Mouse (Mus musculus) embryonic facial prominence, embryonic 14.5 days (tissue): ENCODE data around the gene BC003965. TPM values are rescaled to one million over a fixed set of nuclear protein-coding genes. Genes with fewer than 3 reads are reported as not detected.

Experiments
- ATAC-seq: fragments of 200-750 bp; cut with Nextera tagmentation; 2 replicates; pipeline ENCODE4 v1.8.0; 2017; ENCODE audit warnings: low read depth, moderate number of reproducible peaks, moderate TSS enrichment
- DNase-seq: peaks from one replicate; pipeline ENCODE4 v3.0.0-alpha.2; 2015; ENCODE audit warnings: low spot score
- H3K27ac ChIP-seq: fragments of 300-500 bp; sonication (generic); replicated peaks from 2 replicates; pipeline ENCODE4 v1.5.1; 2014; ENCODE audit warnings: low read depth, mild to moderate bottlenecking, low read length, moderate library complexity
- H3K27me3 ChIP-seq: fragments of 300-500 bp; sonication (generic); replicated peaks from 2 replicates; pipeline ENCODE4 v1.6.1; 2014; ENCODE audit warnings: low read length; ENCODE audit not compliant: control insufficient read depth, insufficient read depth
- H3K36me3 ChIP-seq: fragments of 300-500 bp; sonication (generic); 2 replicates; pipeline ENCODE4 v1.6.1; 2014; ENCODE audit warnings: low read length, mixed read lengths; ENCODE audit not compliant: control insufficient read depth, insufficient read depth
- H3K4me1 ChIP-seq: fragments of 300-500 bp; sonication (generic); 2 replicates; pipeline ENCODE4 v1.6.1; 2014; ENCODE audit warnings: antibody characterized with exemption, low read length; ENCODE audit not compliant: control insufficient read depth, insufficient read depth
- H3K4me2 ChIP-seq: fragments of 300-500 bp; sonication (generic); 2 replicates; pipeline ENCODE4 v1.6.1; 2014; ENCODE audit warnings: low read depth, mild to moderate bottlenecking, low read length, moderate library complexity, mixed read lengths
- H3K4me3 ChIP-seq: fragments of 300-500 bp; sonication (generic); 2 replicates; pipeline ENCODE4 v1.5.1; 2014; ENCODE audit warnings: low read depth, mild to moderate bottlenecking, low read length
- H3K9ac ChIP-seq: fragments of 300-500 bp; sonication (generic); 2 replicates; pipeline ENCODE4 v1.6.1; 2014; ENCODE audit warnings: low read depth, mild to moderate bottlenecking, low read length, moderate library complexity, mixed read lengths
- H3K9me3 ChIP-seq: fragments of 300-500 bp; sonication (generic); 2 replicates; pipeline ENCODE4 v1.6.1; 2016; ENCODE audit warnings: low read length; ENCODE audit not compliant: control insufficient read depth
- WGBS: fragments of 180-500 bp; shearing (Covaris S2); extraction: QIAGEN DNeasy Blood & Tissue Kit; methylation state at CpG from one replicate; pipeline ENCODE4 v1.1.7; 2014; 5-methylcytosine and 5-hydroxymethylcytosine counted together
- polyA plus RNA-seq: library from polyadenylated mRNA; unstranded; fragments of >200 nt; fragmentation: Nextera tagmentation; extraction: Ambion mirVana; gene quantifications from 2 replicates; pipeline ENCODE4 v1.2.1, GENCODE M21; 2014

The BC003965 gene
- polyA plus RNA-seq, 1 experiment from 2014 or later: 28.1 TPM

GRCm38 (mm10) chr17:25169706-25170105, 14.6 kb upstream of the BC003965 start:
- Histone ChIP-seq H3K9ac (no peak overlapping the region), H3K27ac (no peak overlapping the region), H3K4me3 (no peak overlapping the region), H3K4me1 (no peaks in the 10 kb centered on the region), H3K9me3 (no peaks in the 10 kb centered on the region), H3K27me3 (no peaks in the 10 kb centered on the region), H3K36me3 (no peaks in the 10 kb centered on the region), H3K4me2 (no peak overlapping the region)
- ATAC-seq (peak; percentile 61; the same call in 1 of the 2 replicates), DNase-seq (peak; percentile 23)
- 94% methylated on average over 2 of the region's 2 CpGs for WGBS

GRCm38 (mm10) chr17:25172558-25172957, 11.8 kb upstream of the BC003965 start:
- Histone ChIP-seq H3K9ac (no peak overlapping the region), H3K4me3 (no peak overlapping the region), H3K4me1 (no peaks in the 10 kb centered on the region), H3K36me3 (no peaks in the 10 kb centered on the region), H3K4me2 (no peak overlapping the region), H3K27ac (no peak overlapping the region), H3K27me3 (no peaks in the 10 kb centered on the region), H3K9me3 (no peaks in the 10 kb centered on the region)
- 84% methylated on average over 3 of the region's 3 CpGs for WGBS
- ATAC-seq: no peak
- no peak for DNase-seq

- Histone ChIP-seq H3K9me3 (no peaks in the 10 kb centered on the region), H3K27me3 (no peaks in the 10 kb centered on the region), H3K36me3 (no peaks in the 10 kb centered on the region), H3K4me2 (no peak within 1 kb of the TSS), H3K27ac (no peak within 1 kb of the TSS), H3K4me1 (no peaks in the 10 kb centered on the region), H3K9ac (no peak within 1 kb of the TSS; the same call in 1 of the 2 replicates), H3K4me3 (no peak within 1 kb of the TSS)
- 52% methylated on average over 9 of the region's 9 CpGs for WGBS
- 0 out of 2 replicates have a peak, but pooled peaks have one; percentile 26 for ATAC-seq
- no peak for DNase-seq
Observed at GRCm38 (mm10) chr17:25175411-25175810, 8.9 kb upstream of the BC003965 start, which contains the start of gene Gm38655. Gm38655 (minus strand) TSS chr17:25175471.

- peak overlapping the region; percentile 100 for H3K4me2 ChIP-seq
- H3K9me3 ChIP-seq: no peaks in the 10 kb centered on the region
- no peak for DNase-seq
- H3K27ac ChIP-seq: no peak overlapping the region
- peaks cover 6% of the 10 kb centered on the region; the same call in 1 of the 2 replicates for H3K36me3 ChIP-seq
- ATAC-seq: no peak
- H3K4me3 ChIP-seq: peak overlapping the region; percentile 97
- peaks cover 6% of the 10 kb centered on the region for H3K4me1 ChIP-seq
- no peaks in the 10 kb centered on the region for H3K27me3 ChIP-seq
- H3K9ac ChIP-seq: no peak overlapping the region
Observed at GRCm38 (mm10) chr17:25183232-25183631, 1.1 kb upstream of the BC003965 start.

GRCm38 (mm10) chr17:25184961-25185360, 607 bp downstream of the BC003965 start:
- H3K9ac ChIP-seq: peak overlapping the region; percentile 88
- H3K4me2 ChIP-seq: peak overlapping the region; percentile 100
- 8% methylated on average over 17 of the region's 17 CpGs for WGBS
- peaks cover 6% of the 10 kb centered on the region; the same call in 1 of the 2 replicates for H3K36me3 ChIP-seq
- no peaks in the 10 kb centered on the region for H3K27me3 ChIP-seq
- H3K4me3 ChIP-seq: peak overlapping the region; percentile 97
- ATAC-seq (peak; percentile 8; the same call in 1 of the 2 replicates), DNase-seq (no peak)
- H3K4me1 ChIP-seq: peaks cover 15% of the 10 kb centered on the region
- H3K9me3 ChIP-seq: no peaks in the 10 kb centered on the region
- H3K27ac ChIP-seq: peak overlapping the region; percentile 96; the same call in 1 of the 2 replicates

- H3K36me3 ChIP-seq: peaks cover 16% of the 10 kb centered on the region; the same call in 1 of the 2 replicates
- no peaks in the 10 kb centered on the region for H3K27me3 ChIP-seq
- ATAC-seq: no peak
- no peak for DNase-seq
- peak overlapping the region; percentile 94 for H3K9ac ChIP-seq
- H3K9me3 ChIP-seq: no peaks in the 10 kb centered on the region
- peaks cover 17% of the 10 kb centered on the region for H3K4me1 ChIP-seq
- peak overlapping the region; percentile 84 for H3K27ac ChIP-seq
- peak overlapping the region; percentile 92 for H3K4me2 ChIP-seq
- 4% methylated on average over 11 of the region's 11 CpGs for WGBS
- H3K4me3 ChIP-seq: peak overlapping the region; percentile 98
Observed at GRCm38 (mm10) chr17:25187784-25188149, 3.4 kb downstream of the BC003965 start.

- peak within 1 kb of the TSS; percentile 84 for H3K27ac ChIP-seq
- H3K9me3 ChIP-seq: no peaks in the 10 kb centered on the region
- peak; percentile 76 for DNase-seq
- H3K36me3 ChIP-seq: peaks cover 16% of the 10 kb centered on the region; the same call in 1 of the 2 replicates
- peaks cover 17% of the 10 kb centered on the region for H3K4me1 ChIP-seq
- peak within 1 kb of the TSS; percentile 94 for H3K9ac ChIP-seq
- H3K4me2 ChIP-seq: peak within 1 kb of the TSS; percentile 92
- peak within 1 kb of the TSS; percentile 98 for H3K4me3 ChIP-seq
- WGBS: 1% methylated on average over 45 of the region's 104 CpGs
- ATAC-seq: peak; percentile 16
- H3K27me3 ChIP-seq: no peaks in the 10 kb centered on the region
Observed at GRCm38 (mm10) chr17:25188150-25189031, 4.0 kb downstream of the BC003965 start, which contains the start of gene Unkl. Unkl (plus strand) TSS chr17:25188397.

- peak overlapping the region; percentile 94 for H3K9ac ChIP-seq
- H3K27me3 ChIP-seq: no peaks in the 10 kb centered on the region
- 0% methylated on average over 8 of the region's 16 CpGs for WGBS
- peaks cover 17% of the 10 kb centered on the region for H3K4me1 ChIP-seq
- peaks cover 19% of the 10 kb centered on the region for H3K36me3 ChIP-seq
- no peaks in the 10 kb centered on the region for H3K9me3 ChIP-seq
- peak overlapping the region; percentile 92 for H3K4me2 ChIP-seq
- ATAC-seq (no peak), DNase-seq (no peak)
- no peak overlapping the region for H3K27ac ChIP-seq
- peak overlapping the region; percentile 98 for H3K4me3 ChIP-seq
Observed at GRCm38 (mm10) chr17:25189091-25189490, 4.7 kb downstream of the BC003965 start.
